8 mouse cellular contexts compared by ENCODE assay signal in genomic region chr4:119813500-119814184, GRCm38 (mm10).
DNase-seq lines count a peak whose midpoint lies in the region; ATAC-seq lines count a peak whose summit lies in the region.

No protein-coding gene starts in this region.

- H3K4me3 ChIP-seq in heart, embryonic 11.5 days (ENCODE audit: low read depth, low read length): peak overlapping the region; percentile 40; the same call in 1 of the 2 replicates
- peak overlapping the region; percentile 59; the same call in 1 of the 2 replicates for H3K4me3 ChIP-seq in forebrain, embryonic 14.5 days (ENCODE audit: low read depth, low read length)
- H3K4me3 ChIP-seq in liver, embryonic 12.5 days: no peak overlapping the region

- H3K9me3 ChIP-seq in heart, embryonic 11.5 days (replicated peaks; ENCODE audit: control insufficient read depth, low read length): no peaks in the 10 kb centered on the region
- no peaks in the 10 kb centered on the region for H3K9me3 ChIP-seq in forebrain, embryonic 14.5 days (replicated peaks; ENCODE audit: control insufficient read depth, low read length)
- H3K9me3 ChIP-seq in liver, embryonic 12.5 days (replicated peaks): no peaks in the 10 kb centered on the region

- ATAC-seq in heart, embryonic 11.5 days (replicated peaks; ENCODE audit: insufficient number of reproducible peaks, low FRiP score, low TSS enrichment): no peak
- peak; percentile 6; the same call in 1 of the 2 replicates for ATAC-seq in forebrain, embryonic 14.5 days
- ATAC-seq in liver, embryonic 12.5 days: peak; percentile 70

- intact Hi-C loops in heart, postnatal 10 days (cut with DNase I): loop anchor here (5.0 to 10.0 kb wide), 4 partner anchors 39 to 569 kb away; partner anchors contain the start of gene Hivep3

- peaks cover 22% of the 10 kb centered on the region for H3K4me1 ChIP-seq in heart, embryonic 11.5 days (ENCODE audit: control insufficient read depth, insufficient read depth, low read length)
- peaks cover 28% of the 10 kb centered on the region for H3K4me1 ChIP-seq in forebrain, embryonic 14.5 days (ENCODE audit: control insufficient read depth, insufficient read depth, low read length)
- H3K4me1 ChIP-seq in liver, embryonic 12.5 days: peaks cover 30% of the 10 kb centered on the region

- DNase-seq in heart, postnatal 10 days: no peak
- DNase-seq in brain, adult 2 months (ENCODE audit: low read depth, low spot score): peak; percentile 63
- DNase-seq in forebrain, embryonic 14.5 days (ENCODE audit: low spot score): no peak
- no peak for DNase-seq in right cerebral cortex, postnatal 36 days (ENCODE audit: low spot score in 2 of 2)
- DNase-seq in thymus, postnatal 25 days: no peak
- DNase-seq in MN1 (ENCODE audit: low spot score): no peak

- H3K36me3 ChIP-seq in heart, embryonic 11.5 days (ENCODE audit: control insufficient read depth, insufficient read depth, low read length): no peaks in the 10 kb centered on the region
- H3K36me3 ChIP-seq in forebrain, embryonic 14.5 days (ENCODE audit: control insufficient read depth, insufficient read depth, low read length): no peaks in the 10 kb centered on the region
- H3K36me3 ChIP-seq in liver, embryonic 12.5 days: no peaks in the 10 kb centered on the region

- H3K9ac ChIP-seq in heart, embryonic 11.5 days (ENCODE audit: low read depth, low read length): no peak overlapping the region
- no peak overlapping the region; the same call in 1 of the 2 replicates for H3K9ac ChIP-seq in forebrain, embryonic 14.5 days (ENCODE audit: low read length)
- H3K9ac ChIP-seq in liver, embryonic 12.5 days: no peak overlapping the region

- peak overlapping the region; percentile 65 for H3K4me2 ChIP-seq in heart, embryonic 11.5 days
- H3K4me2 ChIP-seq in forebrain, embryonic 14.5 days (ENCODE audit: low read length): peak overlapping the region; percentile 78
- 0 out of 2 replicates have a peak overlapping the region, but pooled peaks have one; percentile 5 for H3K4me2 ChIP-seq in liver, embryonic 12.5 days

- WGBS in heart, embryonic 11.5 days (ENCODE audit: insufficient replicate concordance): 12% methylated on average over 10 of the region's 12 CpGs
- 13% methylated on average over 12 of the region's 12 CpGs for WGBS in forebrain, embryonic 14.5 days
- WGBS in liver, embryonic 12.5 days (ENCODE audit: insufficient replicate concordance): 14% methylated on average over 12 of the region's 12 CpGs

- H3K27ac ChIP-seq in heart, embryonic 11.5 days (ENCODE audit: low read depth, low read length): no peak overlapping the region
- peak overlapping the region; percentile 84 for H3K27ac ChIP-seq in forebrain, embryonic 14.5 days (ENCODE audit: low read depth, low read length)
- H3K27ac ChIP-seq in liver, embryonic 12.5 days: no peak overlapping the region

- H3K27me3 ChIP-seq in heart, embryonic 11.5 days (ENCODE audit: control insufficient read depth, insufficient read depth, low read length): peaks cover 5% of the 10 kb centered on the region; the same call in 1 of the 2 replicates
- no peaks in the 10 kb centered on the region for H3K27me3 ChIP-seq in forebrain, embryonic 14.5 days (replicated peaks; ENCODE audit: control insufficient read depth, insufficient read depth, low read length)
- H3K27me3 ChIP-seq in liver, embryonic 12.5 days (replicated peaks): peaks cover 60% of the 10 kb centered on the region

Comparison
In these comparisons a context has a peak if more than half of its experiments do, and no peak if none do; other contexts are left out.
1. H3K4me2 ChIP-seq: peak in every context shown above with its lines; median percentile 78 in forebrain, embryonic 14.5 days; 65 in heart, embryonic 11.5 days; 5 in liver, embryonic 12.5 days.